14 mouse cellular contexts compared by ENCODE assay signal in the genomic region with DNA sequence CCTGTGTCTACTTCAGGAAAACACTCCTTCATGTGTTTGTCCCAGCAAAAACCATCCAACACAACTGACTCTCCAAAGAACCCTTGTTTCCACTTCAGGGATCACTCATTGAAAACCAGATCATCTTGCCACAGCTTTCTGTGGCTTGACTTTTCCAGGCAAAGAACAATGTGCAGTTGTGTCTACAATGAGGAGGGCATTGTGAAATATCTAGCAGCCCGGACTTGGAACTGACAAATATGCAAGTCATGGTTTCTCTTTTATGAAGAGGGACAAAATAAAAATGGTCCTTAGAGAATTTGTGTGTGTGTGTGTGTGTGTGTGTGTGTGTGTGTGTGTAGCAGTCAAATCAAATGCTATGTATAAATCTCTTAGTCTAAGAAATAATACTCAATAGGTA.
"Had no signal": no experiment of that assay in that cellular context is flagged by ENCODE, and none has a peak within 500 bp of the region (broad histone marks: within the 10 kb centered on the region; RNA-seq: fewer than 3 reads in every experiment).

No protein-coding gene starts in this region.

- H3K4me2 ChIP-seq: limb, embryonic 13.5 days; liver, embryonic 13.5 days; midbrain, embryonic 11.5 days; midbrain, embryonic 15.5 days; neural tube, embryonic 12.5 days; stomach, embryonic 15.5 days had no signal

- DNase-seq: kidney, adult 18-20 months; kidney, postnatal 10 days; kidney, postnatal 4 days; layer of hippocampus, postnatal 36 days; liver, embryonic 13.5 days; spleen, adult 18-20 months; thymus, adult 2 months; thymus, postnatal 25 days had no signal

- H3K9me3 ChIP-seq: limb, embryonic 13.5 days; liver, embryonic 13.5 days; megakaryocyte, embryonic 14.5 days; midbrain, embryonic 15.5 days; neural tube, embryonic 12.5 days; stomach, embryonic 15.5 days had no signal

- H3K36me3 ChIP-seq: liver, embryonic 13.5 days; midbrain, embryonic 15.5 days; neural tube, embryonic 12.5 days; stomach, embryonic 15.5 days had no signal

- ATAC-seq: midbrain, embryonic 15.5 days had no signal

- H3K27me3 ChIP-seq: liver, embryonic 13.5 days; midbrain, embryonic 15.5 days; neural tube, embryonic 12.5 days; stomach, embryonic 15.5 days had no signal

- H3K4me3 ChIP-seq: limb, embryonic 13.5 days; liver, embryonic 13.5 days; megakaryocyte, embryonic 14.5 days; midbrain, embryonic 15.5 days; neural tube, embryonic 12.5 days; stomach, embryonic 15.5 days had no signal

- H3K4me1 ChIP-seq: liver, embryonic 13.5 days had no signal

- H3K9ac ChIP-seq: limb, embryonic 13.5 days; liver, embryonic 13.5 days; midbrain, embryonic 15.5 days; neural tube, embryonic 12.5 days; stomach, embryonic 15.5 days had no signal

- H3K27ac ChIP-seq: limb, embryonic 13.5 days; liver, embryonic 13.5 days; midbrain, embryonic 15.5 days; neural tube, embryonic 12.5 days; stomach, embryonic 15.5 days had no signal
